Mouse (Mus musculus) kidney, postnatal 4 days (tissue): Measurements from ENCODE around the gene Ncoa5.

ENCODE experiments used
- DNase-seq, 2 experiments: peaks; one replicate each; pipeline ENCODE4 v3.0.0; 2021; ENCODE audit warnings: mixed read lengths in 2 of 2

Gene Ncoa5

DNA sequence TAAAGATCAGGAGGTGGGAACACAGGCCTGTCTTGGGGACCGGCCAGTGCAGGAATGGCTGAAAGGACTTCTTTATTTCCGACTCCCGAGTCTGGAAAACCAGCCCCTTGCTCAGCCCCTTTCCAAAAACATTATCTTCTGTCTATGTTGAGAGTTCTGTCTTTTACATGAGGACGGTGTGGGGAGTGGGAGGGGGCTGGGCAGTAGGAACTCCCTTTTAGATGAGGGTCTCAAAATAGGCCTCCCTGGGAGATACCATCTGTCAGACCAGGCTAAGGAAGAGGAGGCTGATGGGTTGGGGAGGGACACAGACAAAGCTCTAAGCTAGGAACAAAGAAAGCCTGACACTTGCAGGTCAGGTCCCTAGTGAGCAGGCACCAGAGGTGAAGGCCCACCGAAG, 14.4 kb upstream of the Ncoa5 start:
- DNase-seq: no peak

DNA sequence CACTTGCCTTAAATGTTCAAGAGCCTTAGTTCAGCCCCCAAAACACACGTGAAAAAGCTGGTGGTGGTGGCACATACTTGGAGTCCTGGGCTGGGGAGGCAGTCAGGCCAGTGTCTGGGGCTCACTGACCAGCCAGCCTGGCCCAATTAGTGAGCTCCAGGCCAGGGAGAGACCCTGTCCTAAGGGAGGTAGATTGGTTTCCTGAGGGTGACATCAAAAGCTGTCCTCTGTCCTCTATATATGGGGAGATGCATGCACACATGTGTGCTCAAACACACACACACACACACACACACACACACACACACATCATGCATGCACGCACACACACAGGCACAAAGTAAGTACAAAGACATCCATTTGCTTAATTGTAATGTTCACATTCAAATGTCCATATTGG, 9.1 kb upstream of the Ncoa5 start:
- no peak for DNase-seq

DNA sequence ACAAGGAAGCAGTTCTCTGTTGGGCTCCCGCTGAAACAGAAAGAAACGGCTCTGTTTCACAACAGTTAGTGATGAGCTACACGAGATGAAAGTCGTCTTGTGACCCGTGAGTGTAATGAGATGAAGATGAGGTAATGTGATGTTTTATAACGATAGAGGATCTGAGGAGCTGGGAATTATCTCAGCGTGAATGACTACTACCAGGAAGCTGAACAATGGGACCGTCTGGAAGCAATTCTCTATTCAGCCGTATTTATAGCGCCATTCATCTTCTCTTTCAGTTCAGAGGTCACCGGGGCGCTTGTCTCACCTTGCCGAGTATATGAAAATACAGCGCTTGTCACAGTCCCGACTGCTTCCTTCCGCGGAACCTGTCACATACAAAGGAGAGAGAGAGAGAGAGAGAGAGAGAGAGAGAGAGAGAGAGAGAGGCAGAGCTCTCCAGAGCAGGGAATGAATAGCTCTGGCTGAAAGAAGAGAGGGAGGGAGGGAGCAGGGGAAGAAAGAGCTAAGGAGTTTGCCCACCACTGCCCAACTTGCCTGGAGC, 8.5 kb upstream of the Ncoa5 start:
- no peak for DNase-seq

DNA sequence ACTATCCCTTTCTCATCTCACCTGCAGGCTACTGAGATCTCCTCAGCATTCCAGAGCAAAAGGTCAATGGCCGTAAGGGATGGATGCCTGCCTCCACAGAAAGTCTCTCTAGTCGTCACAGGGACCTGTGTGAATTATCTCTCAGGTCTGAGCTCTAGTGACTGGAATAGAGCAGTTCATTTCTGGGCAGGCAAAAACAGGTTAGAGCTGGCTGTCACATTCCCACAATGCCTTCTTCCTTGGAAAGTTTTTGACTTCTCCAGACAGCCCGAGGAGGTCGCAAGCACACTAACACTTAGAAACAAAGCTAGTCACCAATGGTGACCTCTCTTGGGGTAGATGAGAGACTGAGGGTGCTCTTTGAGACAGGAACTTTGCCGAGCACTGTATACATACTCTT, 7.5 kb upstream of the Ncoa5 start:
- no peak for DNase-seq

DNA sequence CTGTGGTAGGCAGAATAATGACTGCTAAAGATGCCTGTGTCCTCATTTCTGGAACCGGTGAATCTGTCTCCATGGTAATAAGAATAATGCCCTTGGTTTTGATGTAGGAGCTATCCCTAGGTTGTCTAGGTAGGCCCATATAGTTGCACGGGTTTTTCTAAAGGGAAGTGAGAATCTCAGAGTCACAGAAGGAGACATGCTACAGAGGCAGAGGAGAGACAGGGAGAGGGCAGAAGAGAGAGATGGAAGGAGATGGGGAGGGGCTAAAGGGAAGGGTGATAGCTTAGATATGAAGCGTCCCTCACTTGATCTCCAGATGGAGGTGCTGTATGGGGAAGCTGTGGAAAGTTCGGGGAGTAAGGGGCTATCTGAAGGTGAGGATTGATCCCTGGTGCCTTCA, 2.7 kb upstream of the Ncoa5 start:
- DNase-seq: no peak

DNA sequence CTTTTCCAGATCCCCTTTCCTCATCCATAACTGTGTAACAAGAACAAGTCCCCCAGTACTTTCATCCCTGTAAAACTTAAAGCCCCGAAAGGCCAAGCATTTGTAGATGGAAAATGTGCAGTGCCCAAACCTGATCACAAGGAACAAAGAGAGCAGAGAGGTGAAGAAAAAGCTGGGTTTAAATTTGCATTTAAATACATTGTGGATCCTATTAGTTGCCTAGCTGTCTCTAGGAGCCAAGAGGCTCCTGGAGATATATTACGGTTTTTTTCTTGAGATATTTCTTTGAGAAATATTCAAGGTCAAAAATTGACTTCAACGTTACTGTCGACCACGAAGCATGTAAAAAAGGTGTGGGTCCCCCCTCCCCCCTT, 378 bp upstream of the Ncoa5 start:
- no peak for DNase-seq

DNA sequence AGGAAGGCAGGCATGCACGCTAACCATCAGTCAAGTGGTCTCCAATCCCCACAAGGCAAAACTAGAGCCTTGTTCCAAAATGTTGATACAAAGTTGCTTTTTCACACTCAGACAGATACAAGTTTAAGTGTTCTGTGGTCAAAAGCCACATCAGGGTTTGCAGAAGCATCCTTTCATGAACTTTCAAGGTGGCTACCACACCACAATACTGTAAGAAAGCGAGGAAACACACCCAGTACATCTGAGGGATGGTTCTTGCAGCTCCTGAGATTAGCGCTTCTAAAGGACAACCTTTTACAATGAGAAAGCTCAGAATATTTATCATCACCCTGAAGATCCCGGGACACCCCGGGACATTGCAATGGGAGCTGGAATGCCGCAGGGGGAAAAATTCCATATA, 1.4 kb downstream of the Ncoa5 start:
- DNase-seq: no peak

DNA sequence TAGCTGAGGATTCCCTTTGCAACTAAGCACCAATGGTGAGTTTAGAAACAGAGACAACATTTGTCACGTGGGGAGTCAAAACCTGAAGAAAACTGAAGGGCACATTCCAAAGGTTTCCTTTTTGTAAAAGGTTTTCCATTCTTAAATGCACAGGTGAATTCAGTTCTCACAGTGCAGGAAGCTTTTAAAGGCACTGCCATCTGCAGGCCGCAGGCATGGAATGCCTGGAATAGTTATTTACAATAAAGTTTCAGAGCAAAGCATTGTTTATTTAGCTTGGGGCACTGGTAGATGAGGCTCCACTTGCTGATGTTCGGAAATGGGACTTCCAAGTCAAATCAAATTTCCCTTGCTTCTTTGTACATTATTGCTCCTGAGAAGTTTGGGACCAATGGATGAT, 2.1 kb downstream of the Ncoa5 start:
- DNase-seq: peak; percentile 16 to 32

DNA sequence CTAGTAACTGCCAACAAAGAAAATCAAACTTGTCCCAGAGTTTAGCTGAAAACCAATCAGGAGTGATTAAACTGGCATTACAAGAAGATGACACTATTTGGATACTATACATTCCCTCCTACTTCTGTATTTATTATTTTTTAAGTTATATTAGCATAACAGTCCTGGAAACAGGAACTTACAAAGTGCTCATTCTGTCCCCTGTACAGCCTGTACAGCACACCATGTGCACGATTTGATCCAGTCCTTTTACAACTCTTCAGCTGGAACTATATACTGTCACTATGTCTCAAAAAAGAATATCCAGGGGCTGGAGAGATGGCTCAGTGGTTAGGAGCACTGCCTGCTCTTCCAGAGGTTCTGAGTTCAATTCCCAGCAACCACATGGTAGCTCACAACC, 7.5 kb downstream of the Ncoa5 start:
- no peak for DNase-seq

DNA sequence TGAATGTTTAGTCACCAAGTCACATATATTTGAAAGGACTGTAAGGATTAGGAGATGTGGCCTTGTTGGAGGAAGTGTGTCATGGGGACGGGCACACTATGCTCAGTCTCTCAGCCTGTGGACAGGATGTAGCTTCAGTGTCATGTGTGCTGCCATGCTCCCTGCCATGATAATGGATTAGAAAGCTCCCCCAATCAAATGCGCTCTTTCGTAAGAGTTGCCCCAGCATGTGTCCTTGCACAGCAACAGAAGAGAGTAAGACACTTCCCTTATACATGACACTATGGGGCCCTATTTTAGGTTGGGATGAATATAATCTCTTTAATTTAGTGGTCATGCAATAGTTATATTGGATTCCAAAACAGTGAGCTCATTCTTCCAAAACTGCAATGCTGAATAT, 14.2 kb downstream of the Ncoa5 start:
- DNase-seq: no peak

DNA sequence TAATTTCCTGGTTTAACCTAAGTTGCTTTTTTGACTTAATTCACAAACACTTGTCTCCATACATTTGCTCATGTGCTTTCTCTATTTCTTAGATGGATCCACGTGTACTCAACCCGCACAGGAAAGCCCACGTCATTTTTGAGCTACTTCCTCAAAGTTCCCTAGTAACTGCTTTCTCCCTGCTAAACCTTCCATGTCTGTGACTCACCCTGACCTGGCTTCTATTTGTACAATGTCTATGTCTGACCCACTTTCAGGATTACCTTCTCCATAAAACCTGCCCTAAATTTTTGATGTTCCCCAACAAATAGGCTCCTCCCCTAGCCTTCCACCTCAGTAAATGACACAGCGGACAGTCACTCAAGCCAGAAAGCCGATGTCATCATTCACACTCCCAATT, 19.7 kb downstream of the Ncoa5 start:
- DNase-seq: no peak

DNA sequence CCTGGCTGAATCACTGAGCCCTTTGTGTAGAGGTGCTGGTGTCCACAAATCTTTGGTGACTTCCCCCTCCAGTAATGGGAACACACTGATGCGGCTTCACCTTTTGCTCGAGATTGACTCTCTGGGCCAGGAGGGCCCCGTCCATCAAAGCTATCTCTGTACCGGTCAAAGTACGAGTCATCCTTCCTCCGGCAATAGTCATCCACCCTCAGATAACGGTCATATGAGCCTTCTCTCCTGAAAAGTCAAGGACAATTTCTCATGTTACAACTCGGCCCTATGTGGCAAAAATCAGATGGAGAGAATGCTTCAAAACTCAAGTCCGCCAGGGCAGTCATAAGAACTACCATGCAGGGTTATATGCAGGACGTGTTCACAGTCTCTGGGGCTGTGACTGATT, 24.3 kb downstream of the Ncoa5 start:
- no peak for DNase-seq

DNA sequence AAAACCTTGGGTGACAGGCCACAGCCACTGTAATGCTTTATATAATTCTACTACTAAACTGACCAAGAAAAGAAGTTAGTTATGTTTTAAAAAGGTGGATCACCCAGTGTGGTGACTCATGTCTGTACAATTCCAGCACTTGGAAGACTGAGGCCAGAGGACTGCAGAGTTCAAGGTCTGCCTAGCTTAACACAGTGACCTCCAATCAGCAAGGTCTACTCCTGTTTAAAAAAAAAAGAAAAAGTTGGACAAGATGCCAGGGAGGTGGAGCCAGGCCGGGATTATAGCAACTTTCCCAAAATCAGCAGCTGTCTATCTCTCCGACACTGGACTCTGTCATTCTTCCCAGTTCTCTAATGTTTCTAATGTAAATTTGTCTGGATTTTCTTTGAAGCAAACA, 25.1 kb downstream of the Ncoa5 start:
- no peak for DNase-seq

DNA sequence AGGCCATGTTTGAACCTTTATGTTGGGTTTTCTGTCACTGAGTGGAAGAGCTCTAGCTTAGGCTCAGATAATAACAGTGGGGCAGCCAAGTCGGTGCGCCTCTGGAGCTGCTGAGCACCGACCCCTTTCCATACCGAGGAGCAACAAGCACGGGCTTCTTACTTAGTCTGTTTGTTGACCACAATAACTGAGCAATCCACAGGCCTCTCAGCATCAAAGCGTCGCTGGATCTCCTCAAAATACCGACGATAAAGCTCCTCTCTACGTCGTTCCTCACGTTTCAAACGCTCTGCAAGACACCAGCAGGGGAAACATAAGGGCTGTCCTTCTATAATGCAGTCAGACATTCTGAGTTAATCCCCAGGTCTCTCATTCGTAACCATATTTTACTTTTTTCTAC, 25.5 kb downstream of the Ncoa5 start:
- no peak for DNase-seq

DNA sequence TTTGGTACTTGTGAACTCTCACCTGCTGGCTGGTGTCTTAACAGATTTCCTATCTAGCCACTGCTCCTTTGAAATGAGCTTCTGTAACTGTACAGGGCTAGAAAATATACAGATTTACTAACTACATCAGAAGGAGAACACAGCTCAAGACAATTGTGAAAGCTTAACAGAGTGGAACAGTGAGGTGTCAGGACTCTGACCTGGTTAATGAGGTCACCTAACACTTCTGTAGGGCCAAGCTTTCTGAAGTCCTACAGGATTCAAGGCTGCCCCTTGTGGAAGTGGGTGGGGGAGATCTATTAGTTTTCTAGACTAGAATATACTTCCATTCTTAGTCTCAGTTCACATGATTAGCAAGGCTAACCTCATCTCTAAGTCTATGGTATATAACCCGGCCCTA, 26.7 kb downstream of the Ncoa5 start:
- no peak for DNase-seq

DNA sequence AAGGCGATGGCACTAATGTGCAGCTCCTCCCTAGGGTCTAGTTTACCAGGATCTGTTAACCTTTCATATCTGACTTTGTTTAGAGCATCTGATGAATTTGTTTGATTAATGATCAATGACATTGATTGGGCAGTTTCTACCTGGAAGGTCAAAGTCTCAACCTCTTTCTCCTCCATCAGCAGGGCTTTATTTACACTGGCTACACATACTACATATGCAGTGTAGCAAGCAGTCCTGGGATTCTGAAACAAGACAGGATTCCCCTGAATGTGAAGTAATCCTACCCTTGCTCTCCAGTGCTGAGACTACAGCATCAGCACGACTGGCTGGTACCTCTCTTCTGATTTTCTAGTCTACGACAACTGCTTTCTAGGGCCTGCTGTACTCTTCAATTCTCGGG, 27.9 kb downstream of the Ncoa5 start:
- no peak for DNase-seq

DNA sequence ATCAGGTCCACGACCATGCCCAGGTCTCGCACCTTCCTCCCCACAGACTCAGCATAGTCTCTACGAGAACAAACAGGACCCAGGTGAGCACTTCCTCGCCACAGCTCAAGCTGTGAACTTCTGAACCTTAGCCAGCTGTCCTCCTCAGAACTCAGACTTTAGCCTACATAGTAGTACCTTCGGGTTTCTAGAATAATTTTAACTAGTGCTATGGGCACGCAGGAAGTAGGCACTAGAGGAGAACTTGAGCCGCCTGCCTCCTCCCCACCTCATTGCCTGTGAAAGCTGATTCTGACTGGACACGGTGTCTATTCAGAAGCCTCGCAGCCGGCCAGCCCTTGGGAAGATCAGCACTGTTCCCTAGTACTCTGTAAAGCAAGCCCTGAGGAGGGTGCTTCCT, 30.4 kb downstream of the Ncoa5 start:
- no peak for DNase-seq

DNA sequence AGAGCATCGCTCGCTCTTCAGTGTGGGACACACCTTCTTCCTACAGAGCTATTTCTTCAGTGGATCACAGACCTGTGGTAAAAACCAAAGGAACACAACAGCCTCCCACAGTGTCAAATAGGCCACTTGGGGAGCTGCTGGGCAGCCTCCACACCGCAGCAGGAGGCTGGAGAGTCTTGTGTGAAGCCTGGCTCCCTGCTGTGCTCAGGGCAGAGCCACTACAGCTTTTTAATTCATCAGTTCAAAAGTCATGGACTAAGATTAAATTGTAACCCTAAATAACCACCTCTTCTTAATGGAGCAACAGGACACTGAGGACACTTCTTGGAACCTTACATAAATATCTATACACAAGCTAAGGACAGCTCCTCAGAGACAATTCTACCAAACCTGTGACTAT, 31.6 kb downstream of the Ncoa5 start:
- DNase-seq: no peak

DNA sequence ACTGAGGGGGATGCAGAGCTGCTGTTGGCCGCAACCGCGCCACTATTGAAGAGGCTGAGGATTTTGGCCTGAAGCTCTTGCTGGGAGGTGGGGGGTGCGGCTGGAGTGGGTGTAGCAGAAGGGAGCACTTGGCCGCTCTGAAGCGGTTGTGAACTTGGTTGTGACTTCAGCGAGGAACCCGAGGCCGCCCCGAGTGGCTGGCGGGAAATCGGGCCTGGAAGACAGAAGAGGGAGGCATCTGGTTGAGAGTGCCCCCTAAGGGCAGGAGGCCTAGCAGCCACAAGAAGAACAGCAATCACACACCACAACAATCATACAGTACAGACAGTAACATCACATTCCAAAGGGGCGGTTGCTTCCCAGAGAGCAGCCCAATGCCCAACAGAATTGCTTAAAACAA, 32.7 kb downstream of the Ncoa5 start:
- DNase-seq: no peak

DNA sequence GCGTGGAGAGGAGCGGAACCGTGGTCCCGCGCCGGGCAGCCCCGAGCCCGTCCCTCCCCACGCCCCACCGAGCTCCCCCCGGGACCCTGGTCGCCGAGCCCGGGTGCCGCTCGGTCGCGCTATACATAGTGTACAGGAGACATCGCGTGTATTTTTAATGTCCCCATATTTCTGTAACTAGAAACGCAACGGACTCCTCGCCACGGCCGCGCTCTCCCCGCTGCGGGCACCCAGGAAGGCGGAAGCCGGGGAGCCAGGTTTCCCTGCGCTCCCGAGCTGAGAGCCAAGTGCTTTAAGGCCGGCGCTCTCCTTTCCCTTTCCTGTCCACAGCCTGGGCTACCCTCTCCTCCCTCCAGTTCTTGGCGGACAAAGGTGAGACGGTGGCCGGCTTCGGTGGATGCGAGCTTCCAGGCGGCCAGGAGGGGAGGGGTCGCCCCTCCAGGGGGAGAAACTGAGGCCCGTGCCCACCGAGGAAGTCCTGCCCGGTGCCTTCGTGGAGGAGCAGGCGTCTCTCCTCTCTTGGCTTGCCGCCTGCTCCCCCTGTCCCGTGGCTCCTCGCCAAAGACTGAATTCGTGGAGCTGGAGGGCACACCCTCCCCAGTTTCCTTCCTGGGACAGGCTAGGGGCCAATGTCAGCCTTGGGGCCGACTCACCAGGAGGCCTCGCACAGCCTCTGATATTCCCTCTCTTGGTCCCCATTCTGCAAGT, 36.8 kb downstream of the Ncoa5 start:
- DNase-seq: peak; percentile 49 to 53

DNA sequence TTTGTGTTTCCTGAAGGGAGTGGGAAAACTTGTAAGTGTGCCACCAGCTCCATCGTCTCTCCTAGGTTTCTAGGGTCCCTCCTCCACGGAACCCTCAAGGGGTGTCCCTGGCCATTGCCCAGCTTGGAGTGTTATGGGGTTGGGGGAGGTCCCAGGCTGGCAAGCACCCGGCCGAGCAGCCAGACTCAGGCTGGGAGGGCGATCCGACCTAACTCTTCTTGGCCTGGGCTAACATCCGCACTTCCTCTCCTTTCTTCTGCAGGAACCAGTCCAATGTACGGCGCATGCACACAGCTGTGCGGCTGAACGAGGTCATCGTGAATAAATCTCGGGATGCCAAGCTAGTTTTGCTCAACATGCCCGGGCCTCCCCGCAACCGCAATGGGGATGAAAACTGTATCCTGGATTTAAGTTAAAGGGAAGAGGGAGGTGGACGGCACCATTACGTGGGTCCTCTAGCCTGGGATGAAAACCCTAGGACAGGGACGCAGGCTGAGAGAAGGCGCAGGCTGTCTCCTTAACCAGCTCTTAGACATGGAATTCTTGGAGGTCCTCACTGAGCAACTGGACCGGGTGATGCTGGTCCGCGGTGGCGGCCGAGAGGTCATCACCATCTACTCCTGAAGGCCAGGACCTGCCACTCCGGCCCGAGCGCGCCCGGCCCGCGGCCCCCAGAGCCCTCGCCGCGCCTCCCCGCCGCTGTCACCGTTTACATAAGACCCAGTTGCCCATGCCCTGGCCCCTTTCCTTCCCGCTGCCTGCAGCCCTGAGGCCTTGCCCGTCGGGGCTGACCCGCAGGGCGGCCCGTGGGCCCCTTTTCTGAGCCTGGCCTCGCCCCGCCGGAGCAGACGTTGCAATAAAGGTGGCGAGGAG, 37.6 kb downstream of the Ncoa5 start:
- peak in 1 of 2 experiments; percentile 42 for DNase-seq

DNA sequence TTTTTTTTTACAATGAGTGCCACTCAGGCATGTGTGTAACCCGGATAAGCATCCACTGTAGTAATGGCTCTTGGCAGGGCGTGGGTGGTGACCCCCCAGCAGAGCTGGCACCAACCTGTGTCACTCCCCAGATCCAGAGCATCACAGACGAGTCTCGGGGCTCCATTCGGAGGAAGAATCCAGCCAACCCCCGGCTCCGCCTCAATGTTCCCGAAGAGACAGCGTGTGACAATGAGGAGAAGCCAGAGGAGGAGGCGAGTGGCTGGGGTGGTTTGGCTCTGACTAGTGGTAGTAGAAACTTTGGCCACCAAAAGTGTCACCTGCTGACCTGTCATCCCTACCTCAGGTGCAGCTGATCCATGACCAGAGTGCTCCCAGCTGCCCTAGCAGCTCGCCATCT, 38.7 kb downstream of the Ncoa5 start:
- no peak for DNase-seq

DNA sequence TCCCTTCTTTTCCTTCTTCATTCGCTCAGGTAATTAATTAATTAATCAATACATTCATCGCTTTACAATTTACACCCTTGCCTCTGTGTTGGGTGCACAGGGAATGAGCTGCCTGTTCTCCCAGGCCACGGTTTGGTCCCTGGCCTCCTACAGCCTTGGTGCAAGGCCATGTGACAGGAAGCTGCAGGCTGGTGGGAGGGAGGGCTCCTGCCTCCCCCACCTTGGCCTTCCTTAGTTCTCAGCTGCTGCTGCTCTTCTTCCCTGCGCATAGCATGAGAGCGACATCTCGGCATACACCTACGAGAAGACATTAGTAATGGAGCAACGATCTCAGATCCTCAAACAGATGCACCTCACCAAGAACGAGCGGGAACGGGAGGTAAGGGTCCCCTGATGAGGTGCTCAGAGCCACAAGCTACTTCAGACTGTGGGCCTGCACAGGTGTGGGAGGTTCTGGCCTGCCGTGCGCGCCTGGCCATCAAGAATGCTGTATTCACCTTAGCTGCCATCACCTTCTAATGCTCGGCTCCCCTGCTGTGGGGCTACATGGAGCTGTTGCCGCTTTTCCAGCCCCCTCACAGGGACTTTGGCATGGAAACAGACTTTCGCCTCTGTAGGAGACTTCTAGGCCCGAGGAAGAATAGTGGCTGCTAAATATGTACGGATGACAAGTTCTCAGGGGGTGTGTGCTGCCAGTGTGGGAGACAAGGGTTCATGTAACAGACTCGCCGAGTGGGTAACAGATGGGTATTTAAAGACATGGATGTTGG, 39.8 kb downstream of the Ncoa5 start:
- DNase-seq: no peak

DNA sequence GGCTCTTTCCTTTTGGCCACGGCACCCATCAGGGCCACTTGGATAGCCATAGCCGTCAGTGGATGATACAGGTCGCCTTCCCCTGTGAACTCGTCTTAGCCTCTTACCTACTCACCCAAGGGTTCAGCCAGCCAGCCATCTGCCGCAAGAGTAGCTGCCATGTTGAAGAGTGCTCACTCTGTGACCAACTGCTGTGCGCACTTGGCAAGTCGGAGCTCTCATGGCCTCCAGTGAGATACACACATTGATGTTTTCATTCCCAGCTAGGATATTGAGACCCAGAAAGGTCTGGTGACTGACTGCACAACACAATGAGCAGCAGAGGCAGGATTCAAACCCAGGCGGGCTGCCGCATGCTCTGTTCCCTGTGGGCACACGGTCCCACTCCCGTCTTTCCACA, 40.5 kb downstream of the Ncoa5 start:
- DNase-seq: no peak
